Mouse (Mus musculus): ENCODE data around the gene Cep131.

The Cep131 gene

GRCm38 (mm10) chr11:120051124-120051811 is 35.4 kb downstream of the Cep131 start:
- DNase-seq (ENCODE audit: low spot score), result peak; percentile 49

DNA sequence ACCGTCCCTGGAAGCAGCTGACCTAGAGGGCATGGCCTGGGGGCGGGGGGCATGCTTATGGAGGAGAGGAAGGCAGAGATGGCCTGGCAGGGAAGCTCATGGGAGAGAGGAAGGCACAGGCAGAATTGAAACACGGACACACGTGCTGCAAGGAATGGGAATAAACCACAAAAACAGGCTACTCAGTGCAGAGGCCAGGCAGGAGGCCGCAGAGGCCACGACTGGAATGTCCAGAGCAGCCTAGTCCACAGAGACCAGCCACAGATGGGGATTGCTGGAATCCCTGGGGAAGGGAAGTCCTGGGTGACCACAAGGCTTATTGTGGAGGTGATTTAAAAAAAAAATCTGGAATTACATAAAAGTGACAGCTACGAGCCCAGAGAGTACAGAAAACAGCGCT is 37.6 kb downstream of the Cep131 start:
- DNase-seq (ENCODE audit: low spot score), result no peak

DNA sequence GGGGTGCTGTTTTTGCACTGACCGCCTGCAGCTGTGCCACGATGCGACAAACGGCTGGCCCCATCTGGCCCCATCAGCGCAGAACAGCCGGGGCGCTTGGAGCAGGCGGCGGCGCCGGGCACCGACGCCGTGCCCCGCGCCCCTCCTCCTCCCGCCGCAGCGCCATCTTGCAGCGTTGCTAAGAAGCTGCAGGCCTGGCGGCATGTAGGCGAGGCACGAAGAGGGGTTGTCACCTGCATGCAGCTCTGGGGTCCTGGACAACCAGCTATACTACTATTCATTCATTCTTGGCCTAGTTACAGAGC is 38.4 kb downstream of the Cep131 start:
- no peak for DNase-seq (ENCODE audit: low spot score)

DNA sequence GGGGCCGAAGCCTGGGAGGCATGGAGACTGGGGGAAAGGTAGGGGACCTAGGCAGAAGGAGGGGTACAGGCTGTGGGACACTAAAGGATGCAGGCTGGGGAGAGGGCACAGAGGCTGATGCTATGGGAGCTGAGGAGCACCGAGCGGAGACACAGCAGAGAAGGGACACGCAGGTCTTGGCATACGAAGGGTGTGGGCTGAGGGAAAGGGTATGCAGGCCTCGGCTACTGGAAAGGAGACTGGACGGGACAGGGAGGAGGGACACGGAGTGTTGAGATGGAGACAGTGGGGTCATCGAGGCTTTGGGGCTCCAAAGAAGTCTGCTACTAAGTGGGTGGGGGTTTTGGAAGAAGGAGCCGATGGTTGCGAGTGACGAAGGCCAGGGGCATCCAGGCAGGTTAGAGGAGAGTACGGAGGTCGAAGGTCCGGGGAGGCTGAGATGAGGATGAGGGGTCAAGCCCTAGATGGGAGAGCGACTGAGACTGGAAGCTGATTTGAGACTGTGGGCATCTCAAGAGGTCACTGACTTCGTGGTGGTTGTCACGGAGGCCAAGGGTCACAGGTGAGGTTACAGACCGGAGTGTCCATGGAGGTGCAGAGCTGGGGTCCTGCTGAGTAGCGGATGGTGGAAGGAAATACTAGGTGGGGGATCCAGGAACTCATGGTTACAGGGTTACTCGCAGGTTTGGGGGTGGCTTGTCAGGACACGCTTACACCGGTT is 38.9 kb downstream of the Cep131 start:
- DNase-seq (ENCODE audit: low spot score), result no peak

- no peak for DNase-seq (ENCODE audit: low spot score)
Measured at GRCm38 (mm10) chr11:120046553-120047191, 40.0 kb downstream of the Cep131 start, which contains the start of gene Aatk. Gene Aatk, minus strand, starts transcription at chr11:120047167.

- no peak for DNase-seq (ENCODE audit: low spot score)
Measured at GRCm38 (mm10) chr11:120045839-120046552, 40.6 kb downstream of the Cep131 start.

DNA sequence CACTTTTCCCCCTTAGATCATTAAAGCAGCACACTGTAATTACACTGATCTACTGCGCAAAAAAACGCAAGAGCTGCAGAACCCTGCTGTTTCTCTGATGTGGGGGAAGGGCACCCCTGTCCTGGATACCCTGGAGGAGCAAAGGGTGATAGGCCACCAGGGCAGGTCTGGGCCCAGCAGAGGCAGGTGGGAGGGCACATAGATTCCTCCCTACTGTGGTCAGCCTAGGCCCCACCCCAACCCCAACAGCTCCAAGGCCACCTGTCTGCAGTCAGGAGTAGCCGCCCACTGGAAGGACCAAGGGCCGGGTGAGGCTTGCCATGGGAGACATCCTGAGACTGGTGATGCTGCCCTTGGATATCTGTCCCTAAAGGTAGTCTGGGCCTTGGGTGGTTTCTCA is 41.3 kb downstream of the Cep131 start:
- no peak for DNase-seq (ENCODE audit: low spot score)

GRCm38 (mm10) chr11:120042141-120042838 is 44.3 kb downstream of the Cep131 start:
- no peak for DNase-seq (ENCODE audit: low spot score)

DNA sequence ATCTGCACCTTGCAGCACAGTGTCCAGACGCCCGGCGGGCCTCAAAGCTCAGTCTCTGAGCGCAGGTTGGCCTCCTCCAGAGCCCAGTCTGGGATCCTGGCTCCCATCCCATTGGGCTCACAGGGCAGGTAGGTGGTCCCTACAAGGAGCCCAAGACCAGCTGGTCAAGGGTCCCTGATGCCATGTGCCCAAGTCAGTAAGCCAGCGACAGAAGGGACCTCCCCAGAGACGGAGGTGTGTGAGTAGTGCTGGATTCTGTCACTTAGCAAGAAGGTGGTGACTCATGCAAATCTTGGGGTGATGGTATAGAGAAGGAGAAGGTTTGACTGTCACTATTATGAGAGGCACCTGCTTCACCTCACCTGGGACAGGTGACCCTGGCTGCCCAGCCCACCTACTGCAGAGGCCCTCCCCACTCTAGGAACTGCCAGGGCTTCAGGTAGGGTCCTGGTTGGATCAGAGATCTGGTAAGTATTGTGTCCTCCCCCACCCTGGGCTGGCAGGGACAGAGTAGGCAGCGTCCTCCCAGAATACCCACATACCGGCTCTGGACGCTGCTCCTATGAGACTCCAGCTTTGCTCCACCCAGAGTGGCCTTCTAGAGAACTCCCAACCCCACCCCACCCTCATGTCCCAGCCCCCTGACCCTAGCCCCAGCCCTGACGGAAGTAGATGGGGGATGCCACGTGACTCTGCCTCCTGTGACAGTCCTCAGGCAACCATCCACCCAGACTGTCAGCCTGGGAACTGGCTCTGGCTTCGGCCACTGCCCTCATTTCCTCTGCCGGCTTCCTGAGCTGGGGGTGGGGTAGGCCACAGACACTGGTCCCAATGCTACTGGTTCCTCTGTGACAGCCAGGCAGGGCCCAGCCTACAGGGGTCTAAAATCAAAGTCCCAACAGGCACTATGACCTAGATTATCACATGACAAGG is 45.2 kb downstream of the Cep131 start:
- DNase-seq (ENCODE audit: low spot score), result no peak

GRCm38 (mm10) chr11:120040440-120040839 is 46.2 kb downstream of the Cep131 start:
- DNase-seq (ENCODE audit: low spot score), result no peak

- DNase-seq (ENCODE audit: low spot score), result no peak
Measured at GRCm38 (mm10) chr11:120039581-120039980, 47.0 kb downstream of the Cep131 start.

DNA sequence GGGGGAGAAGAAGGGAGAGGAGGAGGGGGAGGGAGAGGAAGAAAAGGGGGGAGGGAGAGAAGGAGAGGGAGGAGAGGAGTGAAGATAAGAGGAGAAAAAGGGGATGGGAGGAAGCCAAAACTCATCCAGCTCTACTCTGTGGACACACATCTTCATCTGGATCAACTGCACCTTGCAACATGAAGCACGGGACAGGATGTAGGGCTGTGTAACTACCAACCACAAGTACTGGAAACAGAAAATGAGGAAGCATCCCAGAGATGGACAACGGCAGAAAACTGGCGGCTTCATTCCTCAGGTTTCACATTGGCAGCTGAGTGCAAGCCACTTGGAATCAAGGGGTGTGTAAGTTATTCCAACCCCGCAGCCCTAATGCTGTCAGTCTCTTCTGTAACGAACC is 51.9 kb downstream of the Cep131 start:
- no peak for DNase-seq (ENCODE audit: low spot score)

DNA sequence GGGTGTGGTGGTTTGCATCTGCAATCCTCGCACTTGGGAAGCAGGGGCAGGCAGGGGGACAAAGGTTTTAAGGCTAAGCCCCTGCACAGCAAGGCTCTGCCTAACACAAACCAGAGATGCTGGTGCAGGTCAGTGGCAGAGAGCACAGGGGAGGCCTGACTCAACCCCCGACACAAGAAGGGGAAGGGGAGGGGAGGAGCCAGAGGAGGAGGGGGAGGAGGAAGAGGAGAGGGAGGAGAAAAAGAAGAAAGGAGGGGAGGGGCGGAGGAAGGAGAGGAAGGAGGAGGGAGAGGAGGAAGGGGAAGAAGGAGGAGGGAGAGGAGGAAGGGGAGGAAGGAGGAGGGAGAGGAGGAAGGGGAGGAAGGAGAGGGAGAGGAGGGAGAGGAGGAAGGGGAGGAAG is 52.3 kb downstream of the Cep131 start:
- no peak for DNase-seq (ENCODE audit: low spot score)

DNA sequence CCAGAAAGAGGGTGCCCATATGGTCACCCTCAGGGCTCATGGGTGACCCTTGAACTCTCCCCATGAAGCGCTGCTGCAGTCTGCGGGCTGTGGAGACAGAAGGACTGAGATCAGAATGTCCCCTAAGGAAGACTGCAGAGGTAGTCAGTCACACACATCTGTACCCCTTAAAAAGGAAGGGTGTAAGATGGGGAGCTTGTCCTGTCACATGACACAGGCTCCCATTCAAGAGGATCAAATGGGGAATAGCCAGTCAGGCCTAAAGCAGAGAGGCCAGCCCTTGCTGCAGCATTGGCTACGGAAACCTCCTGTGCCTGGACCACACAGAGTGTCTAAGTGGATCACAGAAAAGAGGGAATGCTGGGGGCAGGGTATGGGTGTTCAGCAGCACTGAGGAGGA is 53.2 kb downstream of the Cep131 start:
- DNase-seq (ENCODE audit: low spot score), result no peak

- DNase-seq (ENCODE audit: low spot score), result no peak
Measured at GRCm38 (mm10) chr11:120032052-120032451, 54.6 kb downstream of the Cep131 start.

DNA sequence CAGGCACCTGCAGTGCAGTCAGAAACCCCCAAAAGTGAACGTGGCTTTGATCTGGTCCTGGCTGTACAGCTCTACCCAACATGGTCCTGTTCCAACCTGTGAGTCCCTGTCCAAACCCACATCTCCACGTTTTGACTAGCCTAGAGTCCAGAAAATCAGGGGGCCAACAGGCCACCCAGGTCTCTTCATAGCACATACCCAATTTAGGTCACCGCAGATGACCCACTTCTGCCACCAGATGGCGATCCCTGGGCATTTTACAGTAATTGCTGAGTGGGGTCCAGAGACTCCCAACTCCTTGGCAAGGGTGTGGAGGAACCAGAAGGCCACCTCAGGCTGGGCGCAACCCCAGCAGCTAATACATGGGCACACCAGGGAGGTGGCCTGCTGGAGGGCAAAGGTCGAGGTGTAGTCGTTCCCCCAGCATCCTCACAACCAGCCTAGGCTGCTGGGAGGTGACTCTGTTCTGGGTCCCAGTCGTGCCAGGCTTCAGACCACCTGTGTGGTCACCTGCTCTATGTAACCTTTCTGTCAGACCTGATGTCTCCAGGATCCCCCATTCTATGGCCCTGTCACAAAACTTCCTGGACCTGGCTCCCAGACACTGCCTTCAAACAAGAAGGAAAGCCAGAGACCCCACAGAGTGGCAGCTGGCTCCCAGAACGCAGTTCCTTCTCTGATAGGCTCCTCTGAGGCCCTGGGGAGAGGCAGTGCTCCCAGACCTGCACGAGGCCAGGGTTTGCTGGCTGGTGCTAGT is 56.3 kb downstream of the Cep131 start:
- DNase-seq (ENCODE audit: low spot score), result no peak

- DNase-seq (ENCODE audit: low spot score), result no peak
Measured at GRCm38 (mm10) chr11:120029431-120030144, 57.0 kb downstream of the Cep131 start.

- DNase-seq (ENCODE audit: low spot score), result no peak
Measured at GRCm38 (mm10) chr11:120028319-120029092, 58.1 kb downstream of the Cep131 start.

GRCm38 (mm10) chr11:120026941-120027340 is 59.7 kb downstream of the Cep131 start:
- DNase-seq (ENCODE audit: low spot score), result no peak
